21 mouse cellular contexts compared by ENCODE assay signal in genomic region chr3:88453369-88453768, GRCm38 (mm10). TPM values are rescaled to one million over a fixed set of nuclear protein-coding genes. Genes with fewer than 3 reads are reported as not detected.
DNase-seq lines count a peak whose midpoint lies in the region; ATAC-seq and TF ChIP-seq lines count a peak whose summit lies in the region.
"Had no signal": no experiment of that assay in that cellular context is flagged by ENCODE, and none has a peak within 500 bp of the region (broad histone marks: within the 10 kb centered on the region; RNA-seq: fewer than 3 reads in every experiment).

No protein-coding gene starts in this region.

- peaks cover 49% of the 10 kb centered on the region for H3K4me1 ChIP-seq in intestine, embryonic 16.5 days (ENCODE audit: control insufficient read depth, insufficient read depth, low read length)
- peaks cover 48% of the 10 kb centered on the region for H3K4me1 ChIP-seq in intestine, embryonic 15.5 days (replicated peaks)
- no peaks in the 10 kb centered on the region; the same call in 1 of the 2 replicates for H3K4me1 ChIP-seq in bone marrow, adult 2 months (ENCODE audit: control insufficient read depth, insufficient read depth, low read length)
- peaks cover 66% of the 10 kb centered on the region for H3K4me1 ChIP-seq in thymus, adult 2 months (replicated peaks; ENCODE audit: control insufficient read depth, insufficient read depth, low read length)
- H3K4me1 ChIP-seq in lung, postnatal 0 days (ENCODE audit: insufficient read depth, low read depth, low read length) = no peaks in the 10 kb centered on the region

- 0 out of 2 replicates have a peak overlapping the region, but pooled peaks have one; percentile 4 for H3K4me2 ChIP-seq in intestine, embryonic 16.5 days (ENCODE audit: low read depth, low read length)
- H3K4me2 ChIP-seq in intestine, embryonic 15.5 days (replicated peaks) = no peak overlapping the region
- no peak overlapping the region for H3K4me2 ChIP-seq in lung, postnatal 0 days (replicated peaks; ENCODE audit: low read depth, low read length)
- H3K4me2 ChIP-seq: forebrain, embryonic 15.5 days; kidney, embryonic 15.5 days; liver, embryonic 13.5 days; lung, embryonic 15.5 days; midbrain, embryonic 15.5 days; neural tube, embryonic 12.5 days had no signal

- TF ChIP-seq POLR2A in bone marrow, adult 2 months (IDR thresholded peaks at IDR 0.05; ENCODE audit: borderline replicate concordance, control insufficient read depth, low read depth, low read length) = no peak
- no peak for TF ChIP-seq POLR2A in thymus, adult 2 months (IDR thresholded peaks at IDR 0.05; ENCODE audit: control insufficient read depth, extremely low read depth, insufficient read depth, low read length, poor library complexity)

- H3K27me3 ChIP-seq in intestine, embryonic 16.5 days (replicated peaks; ENCODE audit: control insufficient read depth, insufficient read depth, low read length) = no peaks in the 10 kb centered on the region
- H3K27me3 ChIP-seq in intestine, embryonic 15.5 days (replicated peaks) = no peaks in the 10 kb centered on the region
- H3K27me3 ChIP-seq in thymus, adult 2 months (ENCODE audit: control insufficient read depth, insufficient read depth, low read length) = no peaks in the 10 kb centered on the region
- H3K27me3 ChIP-seq in lung, postnatal 0 days (replicated peaks; ENCODE audit: insufficient read depth, low read length) = no peaks in the 10 kb centered on the region
- H3K27me3 ChIP-seq: forebrain, embryonic 15.5 days; lung, embryonic 15.5 days; midbrain, embryonic 15.5 days; Patski had no signal

- peak; percentile 78 for DNase-seq in CD4-positive helper T cell, adult 2 months (ENCODE audit: low read depth, low spot score)
- peak; percentile 63 for DNase-seq in thymus, adult 2 months
- DNase-seq in right cerebral cortex, postnatal 4 days = no peak
- DNase-seq in lung, postnatal 0 days (ENCODE audit: low spot score) = no peak
- DNase-seq in layer of hippocampus, adult 9-11 months = no peak
- DNase-seq: cerebellum, adult 11-12 months; heart, adult 11 months; layer of hippocampus, postnatal 36 days; liver, embryonic 13.5 days; right cerebral cortex, postnatal 14 days had no signal

- no peaks in the 10 kb centered on the region for H3K9me3 ChIP-seq in intestine, embryonic 16.5 days (ENCODE audit: control insufficient read depth, low read length)
- no peaks in the 10 kb centered on the region for H3K9me3 ChIP-seq in intestine, embryonic 15.5 days
- H3K9me3 ChIP-seq in lung, postnatal 0 days (ENCODE audit: low read length) = no peaks in the 10 kb centered on the region
- H3K9me3 ChIP-seq: forebrain, embryonic 15.5 days; kidney, embryonic 15.5 days; liver, embryonic 13.5 days; lung, embryonic 15.5 days; midbrain, embryonic 15.5 days; neural tube, embryonic 12.5 days had no signal

- no peak overlapping the region for H3K27ac ChIP-seq in intestine, embryonic 16.5 days (ENCODE audit: low read length)
- no peak overlapping the region for H3K27ac ChIP-seq in intestine, embryonic 15.5 days
- H3K27ac ChIP-seq in bone marrow, adult 2 months (ENCODE audit: control insufficient read depth, insufficient read depth, low read depth, low read length, poor library complexity) = peak overlapping the region; percentile 23; the same call in 1 of the 2 replicates
- H3K27ac ChIP-seq in thymus, adult 2 months (ENCODE audit: control insufficient read depth, insufficient read depth, low read length) = peak overlapping the region; percentile 77
- no peak overlapping the region for H3K27ac ChIP-seq in lung, postnatal 0 days (ENCODE audit: low read length)
- H3K27ac ChIP-seq: forebrain, embryonic 15.5 days; hindbrain, postnatal 0 days; kidney, embryonic 15.5 days; liver, embryonic 13.5 days; lung, embryonic 15.5 days; midbrain, embryonic 15.5 days; neural tube, embryonic 12.5 days had no signal

- no peak for ATAC-seq in intestine, embryonic 16.5 days
- ATAC-seq in intestine, embryonic 15.5 days = no peak
- ATAC-seq in lung, postnatal 0 days = no peak
- ATAC-seq: forebrain, embryonic 15.5 days; hindbrain, postnatal 0 days; midbrain, embryonic 15.5 days; Patski had no signal

- 0 out of 2 replicates have a peak overlapping the region, but pooled peaks have one; percentile 1 for H3K9ac ChIP-seq in intestine, embryonic 16.5 days (ENCODE audit: low read depth, low read length)
- no peak overlapping the region for H3K9ac ChIP-seq in intestine, embryonic 15.5 days
- no peak overlapping the region for H3K9ac ChIP-seq in lung, postnatal 0 days (replicated peaks; ENCODE audit: low read depth)
- H3K9ac ChIP-seq: forebrain, embryonic 15.5 days; kidney, embryonic 15.5 days; liver, embryonic 13.5 days; lung, embryonic 15.5 days; midbrain, embryonic 15.5 days; neural tube, embryonic 12.5 days had no signal

- WGBS in intestine, embryonic 16.5 days = 70% methylated on average over 8 of the region's 8 CpGs
- 55% methylated on average over 8 of the region's 8 CpGs for WGBS in intestine, embryonic 15.5 days
- WGBS in bone marrow, adult 2 months = 9% methylated on average over 8 of the region's 8 CpGs
- WGBS in thymus, adult 2 months = 3% methylated on average over 8 of the region's 8 CpGs
- WGBS in lung, postnatal 0 days = 51% methylated on average over 8 of the region's 8 CpGs

- TF ChIP-seq CTCF in bone marrow, adult 2 months (IDR thresholded peaks at IDR 0.05; ENCODE audit: control insufficient read depth, insufficient read depth, low read length) = no peak
- no peak for TF ChIP-seq CTCF in thymus, adult 2 months (IDR thresholded peaks at IDR 0.05; ENCODE audit: borderline replicate concordance, control insufficient read depth, extremely low read depth, insufficient read depth, low read length, poor library complexity)
- no peak for TF ChIP-seq CTCF in lung, postnatal 0 days (IDR thresholded peaks at IDR 0.05)

- TF ChIP-seq EP300 in lung, postnatal 0 days (IDR thresholded peaks at IDR 0.05) = no peak

- no peak overlapping the region for H3K4me3 ChIP-seq in intestine, embryonic 16.5 days (ENCODE audit: low read length)
- no peak overlapping the region for H3K4me3 ChIP-seq in intestine, embryonic 15.5 days (replicated peaks)
- H3K4me3 ChIP-seq in bone marrow, adult 2 months (replicated peaks; ENCODE audit: control insufficient read depth, low read depth, low read length) = peak overlapping the region; percentile 73
- peak overlapping the region; percentile 4; the same call in 1 of the 2 replicates for H3K4me3 ChIP-seq in thymus, adult 2 months (ENCODE audit: control insufficient read depth, insufficient read depth, low read length)
- no peak overlapping the region for H3K4me3 ChIP-seq in lung, postnatal 0 days (ENCODE audit: low read depth, low read length)
- H3K4me3 ChIP-seq: erythroblast, embryonic 14.5 days; forebrain, embryonic 15.5 days; kidney, embryonic 15.5 days; liver, embryonic 13.5 days; lung, embryonic 15.5 days; midbrain, embryonic 15.5 days; neural tube, embryonic 12.5 days had no signal

- no peaks in the 10 kb centered on the region for H3K36me3 ChIP-seq in intestine, embryonic 16.5 days (ENCODE audit: control insufficient read depth, insufficient read depth, low read length)
- H3K36me3 ChIP-seq in intestine, embryonic 15.5 days = no peaks in the 10 kb centered on the region
- no peaks in the 10 kb centered on the region for H3K36me3 ChIP-seq in thymus, adult 2 months (ENCODE audit: control insufficient read depth, insufficient read depth, low read length)
- no peaks in the 10 kb centered on the region for H3K36me3 ChIP-seq in lung, postnatal 0 days (ENCODE audit: insufficient read depth, low read length)
- H3K36me3 ChIP-seq: forebrain, embryonic 15.5 days; kidney, embryonic 15.5 days; lung, embryonic 15.5 days had no signal

RNA-seq across cellular contexts. Expression of gene Sema4a, which starts 7.6 kb away (rescaled TPM):
- polyA plus RNA-seq in intestine, embryonic 16.5 days (2015; fragmentation: Nextera tagmentation; extraction: Ambion mirVana) = 60.9 and 71.1 TPM in 2 replicates
- polyA plus RNA-seq in intestine, embryonic 15.5 days (2015; fragmentation: Nextera tagmentation; extraction: Ambion mirVana) = 30.9 and 39.2 TPM in 2 replicates
- 43.9 and 131 TPM in 2 replicates for polyA plus RNA-seq in bone marrow, adult 2 months (2011; ENCODE audit: insufficient read depth, insufficient read length, low replicate concordance, missing spikeins)
- polyA plus RNA-seq in thymus, adult 2 months (2012; rRNA removed) = 99.3 and 109 TPM in 2 replicates
- 9.0 and 9.2 TPM in 2 replicates for polyA plus RNA-seq in lung, postnatal 0 days (2015; fragmentation: Nextera tagmentation; extraction: Ambion mirVana)

RNA-seq across cellular contexts. Expression of gene Slc25a44, which starts 28.4 kb away (rescaled TPM):
- polyA plus RNA-seq in intestine, embryonic 16.5 days (2015; fragmentation: Nextera tagmentation; extraction: Ambion mirVana) = 20.4 and 21.8 TPM in 2 replicates
- 17.2 and 17.3 TPM in 2 replicates for polyA plus RNA-seq in intestine, embryonic 15.5 days (2015; fragmentation: Nextera tagmentation; extraction: Ambion mirVana)
- polyA plus RNA-seq in bone marrow, adult 2 months (2011; ENCODE audit: insufficient read depth, insufficient read length, low replicate concordance, missing spikeins) = 15.7 and 17.4 TPM in 2 replicates
- 30.8 and 32.5 TPM in 2 replicates for polyA plus RNA-seq in thymus, adult 2 months (2012; rRNA removed)
- 9.3 and 11.3 TPM in 2 replicates for polyA plus RNA-seq in lung, postnatal 0 days (2015; fragmentation: Nextera tagmentation; extraction: Ambion mirVana)

RNA-seq across cellular contexts. Expression of gene Pmf1, which starts 43.2 kb away (rescaled TPM):
- 112 and 129 TPM in 2 replicates for polyA plus RNA-seq in intestine, embryonic 16.5 days (2015; fragmentation: Nextera tagmentation; extraction: Ambion mirVana)
- 127 and 128 TPM in 2 replicates for polyA plus RNA-seq in intestine, embryonic 15.5 days (2015; fragmentation: Nextera tagmentation; extraction: Ambion mirVana)
- polyA plus RNA-seq in bone marrow, adult 2 months (2011; ENCODE audit: insufficient read depth, insufficient read length, low replicate concordance, missing spikeins) = 60.1 and 67.5 TPM in 2 replicates
- polyA plus RNA-seq in thymus, adult 2 months (2012; rRNA removed) = 138 and 151 TPM in 2 replicates
- polyA plus RNA-seq in lung, postnatal 0 days (2015; fragmentation: Nextera tagmentation; extraction: Ambion mirVana) = 27.9 and 30.6 TPM in 2 replicates

RNA-seq across cellular contexts. Expression of gene Lmna, which starts 56.4 kb away (rescaled TPM):
- polyA plus RNA-seq in intestine, embryonic 16.5 days (2015; fragmentation: Nextera tagmentation; extraction: Ambion mirVana) = 126 and 127 TPM in 2 replicates
- 120 TPM in 2 replicates for polyA plus RNA-seq in intestine, embryonic 15.5 days (2015; fragmentation: Nextera tagmentation; extraction: Ambion mirVana)
- polyA plus RNA-seq in bone marrow, adult 2 months (2011; ENCODE audit: insufficient read depth, insufficient read length, low replicate concordance, missing spikeins) = 58.9 and 69.6 TPM in 2 replicates
- 59.3 and 61.1 TPM in 2 replicates for polyA plus RNA-seq in thymus, adult 2 months (2012; rRNA removed)
- polyA plus RNA-seq in lung, postnatal 0 days (2015; fragmentation: Nextera tagmentation; extraction: Ambion mirVana) = 185 and 216 TPM in 2 replicates

Comparison
In these comparisons a context has a peak if more than half of its experiments do, and no peak if none do; other contexts are left out.
1. H3K27ac ChIP-seq: peak in bone marrow, adult 2 months (single experiment) and thymus, adult 2 months (single experiment); none in intestine, embryonic 16.5 days (single experiment), intestine, embryonic 15.5 days (single experiment) and lung, postnatal 0 days (single experiment).
2. H3K4me3 ChIP-seq: peak in bone marrow, adult 2 months (single experiment) and thymus, adult 2 months (single experiment); none in intestine, embryonic 16.5 days (single experiment), intestine, embryonic 15.5 days (single experiment) and lung, postnatal 0 days (single experiment).
3. DNase-seq: peak in CD4-positive helper T cell, adult 2 months (single experiment) and thymus, adult 2 months (single experiment); none in right cerebral cortex, postnatal 4 days (single experiment), lung, postnatal 0 days (single experiment) and layer of hippocampus, adult 9-11 months (single experiment).